Mouse (Mus musculus) MEL (cell line): ENCODE measurements at regions not wholly inside any gene's neighbourhood (a gene's known extent, or its start where the extent isn't known, plus 50 kb on each side); places are given as distances from the start of the nearest gene placed in this dataset.

ENCODE experiments used
- CTCF ChIP-seq, 3 experiments: IDR thresholded peaks in 2 of 3; conservative IDR thresholded peaks in 1 of 3; 2 replicates each; pipeline ENCODE4 v1.5.1; 2011 to 2012; ENCODE audit warnings: low read length in 3 of 3, low read depth in 2 of 3, mild to moderate bottlenecking in 2 of 3, improper control_type of control experiment in 1 of 3, inconsistent platforms in 1 of 3, mixed read lengths in 1 of 3, moderate library complexity in 1 of 3; ENCODE audit not compliant: control insufficient read depth in 1 of 3, insufficient read depth in 1 of 3, poor library complexity in 1 of 3, severe bottlenecking in 1 of 3
- HCFC1 ChIP-seq: IDR thresholded peaks from 2 replicates; pipeline ENCODE4 v1.6.1; 2012; ENCODE audit warnings: low read depth, mild to moderate bottlenecking, inconsistent platforms, low read length, improper control_type of control experiment, moderate library complexity
- MAFK ChIP-seq: IDR thresholded peaks from 2 replicates; pipeline ENCODE4 v1.6.1; 2011; ENCODE audit warnings: low read depth, mild to moderate bottlenecking, low read length, improper control_type of control experiment, borderline replicate concordance
- MYC ChIP-seq: IDR thresholded peaks from 2 replicates; pipeline ENCODE4 v1.6.1; 2011; ENCODE audit warnings: low read depth, mild to moderate bottlenecking, low read length, improper control_type of control experiment, moderate library complexity
- POLR2A ChIP-seq, 2 experiments: IDR thresholded peaks; 2 replicates each; pipeline ENCODE4 v1.6.1; 2011 to 2012; ENCODE audit warnings: low read length in 2 of 2, mild to moderate bottlenecking in 2 of 2, control low read depth in 1 of 2, improper control_type of control experiment in 1 of 2, low read depth in 1 of 2, moderate library complexity in 1 of 2; ENCODE audit not compliant: control insufficient read depth in 1 of 2, insufficient read depth in 1 of 2, poor library complexity in 1 of 2
- POLR2AphosphoS5 ChIP-seq: IDR thresholded peaks from 2 replicates; pipeline ENCODE4 v1.6.1; 2012; ENCODE audit warnings: low read depth, borderline replicate concordance, mild to moderate bottlenecking, inconsistent platforms, low read length, moderate library complexity, mixed read lengths
- SIN3A ChIP-seq: IDR thresholded peaks from 2 replicates; pipeline ENCODE4 v1.6.1; 2012; ENCODE audit warnings: low read length, improper control_type of control experiment, inconsistent platforms

GRCm38 (mm10) chr8:30735338-30735737, 2693.2 kb upstream of the 5930422O12Rik start:
- TF ChIP-seq POLR2AphosphoS5 (no peak), SIN3A (no peak), CTCF (IDR thresholded peaks at IDR 0.05 in 2 of 3, conservative IDR thresholded peaks at IDR 0.05 in 1 of 3; ENCODE audit: control insufficient read depth in 1 of 3, insufficient read depth in 1 of 3, low read depth in 2 of 3, low read length in 3 of 3, poor library complexity in 1 of 3, severe bottlenecking in 1 of 3) (no peak), MYC (no peak), HCFC1 (no peak), POLR2A (IDR thresholded peaks at IDR 0.05; ENCODE audit: control insufficient read depth in 1 of 2, insufficient read depth in 1 of 2, low read depth in 1 of 2, low read length in 2 of 2, poor library complexity in 1 of 2) (no peak), MAFK (no peak)
